Mouse (Mus musculus) megakaryocyte-erythroid progenitor cell, adult 5-6 weeks (primary cell): ENCODE results near the gene Gm49361. TPM values are rescaled to one million over a fixed set of nuclear protein-coding genes. Genes with fewer than 3 reads are reported as not detected.
"Not testable (repeated sequence)": the region's sequence is repeated elsewhere in the genome, so short reads cannot be mapped to it uniquely, and the experiment has no call there.

Experiments
- ATAC-seq: replicated peaks from 2 replicates; pipeline ENCODE4 v1.8.0; 2016; ENCODE audit warnings: mild to moderate bottlenecking, inconsistent platforms; ENCODE audit not compliant: severe bottlenecking, poor library complexity, low FRiP score, low TSS enrichment
- total RNA-seq, 2 experiments: library from RNA; stranded (forward) in 1 of 2; stranded (reverse) in 1 of 2; fragments of 200-1000, 215-1000 nt in 1 of 2; fragments of >200 nt in 1 of 2; fragmentation: Nextera tagmentation in 1 of 2; gene quantifications; 2 replicates each; pipeline ENCODE4 v1.2.3; 2014 to 2017

The Gm49361 gene
- total RNA-seq (2014; fragmentation: Nextera tagmentation) (not detected in 2 replicates), total RNA-seq (2017) (not detected in 2 replicates)

- peak; percentile 80 for ATAC-seq
Observed at GRCm38 (mm10) chr14:57746001-57746771, at the start of gene Gm49361. Gene Gm49361, minus strand, starts transcription at chr14:57746103.

- ATAC-seq = no peak
Observed at GRCm38 (mm10) chr14:57791171-57791570, 45.3 kb upstream of the Gm49361 start.

GRCm38 (mm10) chr14:57789759-57790158, 43.9 kb upstream of the Gm49361 start:
- no peak for ATAC-seq

GRCm38 (mm10) chr14:57789311-57789710, 43.4 kb upstream of the Gm49361 start:
- no peak for ATAC-seq

DNA sequence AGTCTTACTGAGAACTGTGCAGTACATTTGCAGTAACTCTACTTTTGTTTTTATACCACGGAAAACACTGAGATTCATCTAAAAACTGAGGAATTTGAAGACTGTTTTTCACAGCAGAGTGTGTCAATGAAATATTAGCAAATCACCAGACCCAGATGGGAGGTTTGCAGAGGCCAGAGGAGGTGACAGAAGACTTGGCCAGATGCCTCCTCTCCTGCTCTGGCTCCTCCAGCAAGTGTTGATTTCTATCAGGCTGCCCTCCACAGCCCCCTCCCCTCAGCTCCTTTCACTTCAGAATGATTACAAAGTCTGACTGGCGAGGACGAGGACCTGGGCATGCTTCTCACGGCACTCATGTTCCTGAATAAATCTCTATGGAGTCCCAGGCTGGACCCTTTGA, 41.5 kb upstream of the Gm49361 start:
- ATAC-seq = no peak

- ATAC-seq = no peak
Observed at GRCm38 (mm10) chr14:57772157-57772815, 26.4 kb upstream of the Gm49361 start.

- ATAC-seq = no peak
Observed at GRCm38 (mm10) chr14:57769102-57769501, 23.2 kb upstream of the Gm49361 start.

DNA sequence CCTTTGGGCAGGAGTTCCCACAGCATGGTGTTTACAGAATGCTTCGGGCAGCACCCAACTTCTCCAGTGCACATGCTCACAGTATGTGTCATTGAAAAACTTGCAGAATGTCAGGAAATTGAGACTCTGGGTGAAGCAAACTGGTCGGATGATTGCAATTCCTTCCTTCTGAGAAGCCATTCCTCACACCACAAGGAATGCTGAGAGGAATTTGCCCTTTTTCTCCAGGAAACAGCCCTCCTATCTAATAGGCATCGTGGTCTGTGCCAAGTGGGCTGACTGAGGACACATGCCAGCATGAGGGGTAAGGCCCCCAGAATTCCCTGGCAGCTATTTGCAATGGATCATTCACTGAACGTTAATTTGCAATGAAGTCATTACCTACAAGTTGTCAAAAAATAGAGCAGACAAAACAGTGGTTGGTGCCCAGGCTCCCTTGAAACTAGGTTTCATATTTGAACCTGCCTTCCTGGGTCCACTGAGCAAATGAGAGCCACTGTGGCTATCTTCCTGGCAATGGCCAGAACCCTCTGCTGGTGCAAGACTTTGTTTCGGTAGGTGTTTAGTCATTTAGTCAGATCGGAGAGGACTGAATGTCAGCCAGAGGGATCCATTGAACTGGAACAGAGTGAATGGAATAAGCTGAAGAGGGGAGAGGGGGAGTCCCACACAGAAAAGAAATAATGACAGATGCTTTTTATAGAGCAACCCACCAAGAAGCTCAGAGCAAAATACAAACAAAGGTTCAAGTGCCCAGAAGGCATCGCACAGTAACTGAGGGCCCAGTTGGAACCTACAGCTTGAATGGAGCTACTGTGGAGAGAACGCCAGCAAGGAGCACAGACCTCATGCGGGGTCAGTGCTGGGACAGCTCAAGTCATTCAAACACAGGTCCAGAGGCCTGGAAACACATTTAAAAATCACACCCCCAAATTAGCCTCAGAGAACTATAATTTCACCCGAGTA, 14.8 kb upstream of the Gm49361 start:
- no peak for ATAC-seq

- no peak for ATAC-seq
Observed at GRCm38 (mm10) chr14:57758237-57758636, 12.3 kb upstream of the Gm49361 start, which contains the start of gene Lats2. Gene Lats2, minus strand, starts transcription at chr14:57758388.

DNA sequence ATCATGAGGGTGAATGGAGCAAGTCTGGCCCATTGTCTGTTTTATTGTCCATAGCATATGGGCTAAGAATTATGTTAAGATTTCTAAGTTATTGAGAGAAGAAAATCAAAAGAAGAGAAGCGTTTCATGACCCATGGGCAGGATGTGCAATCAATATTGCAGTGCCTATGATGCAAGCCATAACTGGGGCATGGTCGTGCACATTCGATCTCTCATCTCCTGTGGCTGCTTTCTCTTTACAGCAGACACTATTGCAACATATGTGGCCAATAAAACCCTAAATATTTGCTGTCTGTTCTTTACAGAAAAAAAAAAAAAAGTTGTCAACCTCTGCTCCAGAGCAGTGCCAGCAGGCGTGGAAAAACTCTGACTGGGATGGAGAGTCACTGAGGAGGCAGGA, 10.2 kb upstream of the Gm49361 start:
- ATAC-seq = no peak

DNA sequence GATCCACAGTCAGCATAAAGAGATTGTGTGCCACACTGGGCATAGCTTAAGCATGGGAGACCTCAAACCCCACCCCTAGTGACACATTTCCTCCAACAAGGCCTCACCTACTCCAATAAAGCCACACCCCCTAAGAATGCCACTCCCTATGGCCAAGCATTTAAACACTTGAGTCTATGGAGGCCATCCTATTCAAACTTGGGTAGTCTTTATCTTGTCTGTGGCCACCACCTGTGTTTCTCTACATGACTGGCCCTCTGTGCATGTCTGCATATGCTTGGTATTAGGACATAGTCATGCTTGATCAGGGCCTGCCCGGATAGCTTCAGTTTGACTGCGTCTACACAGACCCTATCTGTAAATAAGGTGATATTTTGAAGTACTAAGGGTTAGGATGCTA, 9.8 kb upstream of the Gm49361 start:
- ATAC-seq = peak; percentile 48; the same call in 1 of the 2 replicates

GRCm38 (mm10) chr14:57753351-57753992, 7.6 kb upstream of the Gm49361 start:
- peak; percentile 90 for ATAC-seq

- not testable (repeated sequence) for ATAC-seq
Observed at GRCm38 (mm10) chr14:57751006-57751405, 5.1 kb upstream of the Gm49361 start.

- ATAC-seq = no peak
Observed at GRCm38 (mm10) chr14:57749501-57749900, 3.6 kb upstream of the Gm49361 start.

GRCm38 (mm10) chr14:57745291-57745969, 473 bp downstream of the Gm49361 start:
- ATAC-seq = no peak

- no peak for ATAC-seq
Observed at GRCm38 (mm10) chr14:57744547-57744946, 1.4 kb downstream of the Gm49361 start.

GRCm38 (mm10) chr14:57740651-57741050, 5.3 kb downstream of the Gm49361 start:
- ATAC-seq = no peak

- no peak for ATAC-seq
Observed at GRCm38 (mm10) chr14:57737089-57737488, 8.8 kb downstream of the Gm49361 start.

DNA sequence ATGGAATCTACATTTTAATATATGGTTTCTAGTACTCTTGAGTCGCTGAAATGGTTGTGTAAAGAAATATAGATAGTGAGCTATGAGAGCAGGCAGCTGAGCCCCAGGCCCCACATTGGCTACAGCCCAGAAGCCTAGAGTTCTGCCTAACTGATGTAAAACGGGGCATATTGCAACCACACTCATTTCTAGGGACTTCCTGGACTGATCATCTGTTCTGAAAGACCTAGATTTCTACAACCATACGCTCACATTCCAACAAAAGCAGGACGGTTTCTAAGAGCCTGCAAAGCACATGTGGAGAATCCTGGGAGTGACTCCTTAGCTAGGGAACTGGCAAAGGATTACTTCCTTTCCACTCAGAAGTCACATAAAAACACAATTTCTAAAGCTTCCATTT, 9.8 kb downstream of the Gm49361 start:
- ATAC-seq = no peak
